Mouse (Mus musculus) mouse trophoblast stem cell (cell line): ENCODE measurements around the gene Gdi2.

Experiments
- in situ Hi-C, 2 experiments: fragments of 300-500 bp; cut with MseI, MboI; formaldehyde crosslinking; loops; 2 replicates in 1 of 2; 3 replicates in 1 of 2; pipeline ENCODE4 v1.15.1; 2025

Gene Gdi2

DNA sequence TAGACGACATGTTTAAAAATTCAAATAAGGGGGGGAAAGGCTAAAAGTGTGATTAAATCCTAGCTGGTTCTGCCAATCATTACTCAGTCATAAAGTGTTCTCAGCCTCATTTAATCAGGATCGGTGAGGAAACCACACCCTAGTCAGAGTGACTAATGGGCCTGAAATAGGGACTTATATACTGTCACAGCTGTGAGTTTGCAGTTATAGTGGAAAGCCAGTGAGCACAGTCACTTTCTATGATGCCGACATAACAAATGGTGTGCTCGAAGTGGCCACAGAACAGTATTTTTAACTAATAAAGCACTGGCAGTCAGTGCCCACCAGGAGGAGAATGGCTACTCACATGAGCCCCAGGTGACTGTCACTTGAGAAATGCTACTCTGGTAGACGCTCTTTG is 7.1 kb downstream of the Gdi2 start:
- in situ Hi-C loops: loop anchor here (25.0 kb wide), 1 partner anchor 133 kb away; no protein-coding TSS in a partner anchor

GRCm38 (mm10) chr13:3547410-3547809 is 9.5 kb downstream of the Gdi2 start:
- in situ Hi-C loops: loop anchor here (25.0 kb wide), 1 partner anchor 135 kb away; no protein-coding TSS in a partner anchor

- in situ Hi-C loops: loop anchor here (25.0 kb wide), 1 partner anchor 136 kb away; no protein-coding TSS in a partner anchor
Observed at GRCm38 (mm10) chr13:3547856-3548255, 10.0 kb downstream of the Gdi2 start.

DNA sequence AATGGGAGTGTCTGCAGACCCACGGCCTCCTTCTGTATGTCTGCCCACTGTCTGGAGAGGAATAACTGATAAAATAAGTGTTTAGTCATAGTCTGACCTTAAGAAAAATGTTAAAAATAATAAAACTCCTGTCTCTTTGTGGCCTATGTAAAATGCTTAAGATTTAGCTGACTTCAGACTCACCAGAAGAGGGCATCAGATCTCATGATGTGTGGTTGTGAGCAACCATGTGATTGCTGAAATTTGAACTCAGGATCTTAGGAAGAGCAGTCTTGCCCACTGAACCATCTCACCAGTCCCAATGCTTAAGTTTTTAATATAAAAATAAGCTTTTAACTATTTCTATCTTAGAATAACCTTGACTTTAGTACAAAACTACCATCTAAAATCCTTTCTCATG is 25.3 kb downstream of the Gdi2 start:
- in situ Hi-C loops: no loop called here

GRCm38 (mm10) chr13:3563953-3564352 is 26.1 kb downstream of the Gdi2 start:
- in situ Hi-C loops: no loop called here

- in situ Hi-C loops: no loop called here
Observed at GRCm38 (mm10) chr13:3590789-3591188, 52.9 kb downstream of the Gdi2 start.

- in situ Hi-C loops: no loop called here
Observed at GRCm38 (mm10) chr13:3594311-3594710, 56.4 kb downstream of the Gdi2 start.

- in situ Hi-C loops: no loop called here
Observed at GRCm38 (mm10) chr13:3596232-3596631, 58.4 kb downstream of the Gdi2 start.

DNA sequence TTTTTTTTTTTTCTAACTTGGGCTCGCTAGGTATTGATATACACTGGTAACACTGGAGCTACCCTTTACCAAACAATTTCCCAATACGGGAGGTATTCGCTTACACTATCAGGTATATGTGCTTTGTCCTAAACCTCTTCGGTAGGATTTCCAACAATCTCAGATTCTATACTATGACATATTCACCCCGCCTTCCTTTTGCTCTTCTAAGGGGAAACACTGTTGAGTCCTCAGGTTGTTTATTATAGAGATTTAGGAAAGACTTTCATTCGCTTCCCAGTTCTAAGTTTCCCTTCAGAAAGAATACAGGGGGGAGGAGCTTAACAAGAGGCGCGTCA is 71.9 kb downstream of the Gdi2 start:
- in situ Hi-C loops: no loop called here

GRCm38 (mm10) chr13:3610118-3610794 is 72.4 kb downstream of the Gdi2 start:
- in situ Hi-C loops: no loop called here

DNA sequence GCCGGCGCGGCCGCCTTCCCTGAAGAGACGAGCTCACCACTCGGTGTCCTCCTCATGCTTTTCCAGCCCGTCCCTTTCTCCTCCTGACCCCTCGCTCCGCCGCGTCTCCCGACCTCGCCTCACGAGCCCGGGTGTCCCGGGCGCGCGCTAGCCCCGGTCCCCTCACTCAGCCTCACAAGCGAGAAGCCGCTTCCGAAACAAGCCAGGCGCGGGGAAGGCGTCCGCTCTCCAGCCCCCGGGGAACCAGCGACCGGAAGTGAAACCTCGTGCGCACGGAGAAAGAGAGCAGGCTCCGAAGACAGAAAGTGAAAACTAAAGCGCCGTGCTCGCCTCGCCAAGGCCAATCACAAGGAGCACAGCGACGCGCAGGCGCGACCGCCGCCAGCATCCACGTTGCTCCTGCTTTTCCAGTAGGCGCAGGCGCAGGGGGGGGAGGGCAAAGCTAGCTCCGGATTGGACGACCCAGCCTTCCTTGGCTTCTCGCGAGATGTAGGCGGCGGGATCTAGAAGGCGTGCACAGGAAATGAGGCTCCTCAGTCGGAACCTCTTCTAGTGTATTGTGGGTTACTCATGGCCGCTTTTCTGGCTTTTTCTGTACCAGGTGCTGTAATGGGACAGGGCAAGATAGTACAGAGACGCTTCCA is 73.1 kb downstream of the Gdi2 start, which contains the start of gene Fam208b:
TSS of gene Fam208b (minus strand) at position 314 of the 644 bp plus-strand sequence.
- in situ Hi-C loops: no loop called here
